Comparison of ENCODE assay signal across 1 mouse cellular context in genomic region chr5:115165351-115165750, GRCm38 (mm10).
TF ChIP-seq lines count a peak whose summit lies in the region.

No protein-coding gene starts in this region.

TF ChIP-seq in MEL, 35 proteins besides CTCF, POLR2A, EP300 and RAD21:
- TF ChIP-seq SMC3 (IDR thresholded peaks at IDR 0.05; ENCODE audit: low read depth, low read length) (peak; percentile 75), KAT2A (conservative IDR thresholded peaks at IDR 0.05; ENCODE audit: low read depth, low read length) (no peak), MAZ (IDR thresholded peaks at IDR 0.05; ENCODE audit: low read depth, low read length) (0 out of 2 replicates have a peak, but pooled peaks have one; percentile 26), UBTF (IDR thresholded peaks at IDR 0.05; ENCODE audit: borderline replicate concordance, insufficient read depth, low read depth, low read length) (no peak), SIN3A (IDR thresholded peaks at IDR 0.05; ENCODE audit: low read length) (0 out of 2 replicates have a peak, but pooled peaks have one; percentile 31), CHD2 (IDR thresholded peaks at IDR 0.05; ENCODE audit: low read length) (no peak), MYB (IDR thresholded peaks at IDR 0.05; ENCODE audit: low read depth, low read length) (0 out of 2 replicates have a peak, but pooled peaks have one; percentile 16), ZC3H11A (IDR thresholded peaks at IDR 0.05; ENCODE audit: low read depth, low read length) (peak; percentile 32), ZNF384 (IDR thresholded peaks at IDR 0.05; ENCODE audit: low read depth, low read length) (0 out of 2 replicates have a peak, but pooled peaks have one; percentile 10), USF2 (IDR thresholded peaks at IDR 0.05; ENCODE audit: borderline replicate concordance in 1 of 2, insufficient read depth in 1 of 2, low read depth in 1 of 2, low read length in 2 of 2) (no peak), ELF1 (IDR thresholded peaks at IDR 0.05; ENCODE audit: low read depth, low read length) (no peak)
